Mouse (Mus musculus): ENCODE results near the gene Arl3.

Gene Arl3

DNA sequence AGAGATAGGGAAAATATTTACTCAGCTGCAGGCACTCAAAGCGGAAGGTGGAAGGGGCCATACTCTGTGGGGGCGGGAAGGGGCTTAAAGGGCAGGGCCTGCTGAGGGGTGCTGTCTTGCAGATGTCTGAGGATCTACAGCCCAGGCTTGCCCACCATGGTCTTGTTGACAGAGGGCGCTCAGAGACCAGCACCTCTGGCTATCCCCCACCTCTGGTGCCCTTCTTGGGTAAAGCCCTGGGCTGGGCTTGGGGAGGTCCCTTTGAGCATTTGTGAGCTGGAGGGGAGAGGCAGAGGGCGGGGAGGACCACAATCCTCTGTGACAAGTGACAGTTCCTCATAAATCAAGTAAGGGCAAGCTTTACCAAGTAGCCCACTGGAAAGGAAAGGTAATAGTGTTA lies 39.9 kb downstream of the Arl3 start:
- no peak for DNase-seq (ENCODE audit: low spot score)

DNA sequence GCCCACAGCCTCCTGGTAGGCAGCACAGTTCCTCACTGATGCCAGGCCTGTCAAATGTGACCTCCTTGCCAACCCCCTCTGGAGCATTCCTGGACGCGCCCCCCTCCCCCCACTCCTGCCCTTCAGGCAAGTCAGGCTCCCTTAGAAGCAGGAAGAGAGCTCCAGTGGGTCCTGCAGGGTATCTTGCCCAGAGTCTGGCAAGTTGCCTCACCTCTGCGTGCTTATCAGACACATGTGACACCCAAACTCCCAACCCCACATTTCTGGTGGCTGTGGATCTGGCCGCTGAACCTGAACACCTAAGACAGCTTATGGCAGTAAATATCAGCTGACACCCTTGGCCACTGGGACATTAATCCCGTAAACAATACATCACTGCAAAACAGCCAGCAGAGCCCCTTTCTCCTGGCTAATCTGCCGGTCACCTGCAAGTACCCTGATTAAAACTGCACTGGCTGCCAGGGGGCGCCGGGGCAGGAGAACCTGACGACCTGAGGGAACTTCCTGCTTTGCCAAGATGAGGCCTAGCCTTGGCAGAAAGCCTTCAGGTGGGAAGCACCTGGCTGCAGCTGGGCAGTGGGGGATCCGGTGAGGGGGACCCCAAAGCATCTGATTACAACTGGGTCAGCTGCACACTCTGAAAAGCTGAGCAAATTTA lies 40.8 kb downstream of the Arl3 start:
- DNase-seq (ENCODE audit: low spot score): no peak

- no peak for DNase-seq (ENCODE audit: low spot score)
Measured at GRCm38 (mm10) chr19:46531071-46532030, 41.6 kb downstream of the Arl3 start.

DNA sequence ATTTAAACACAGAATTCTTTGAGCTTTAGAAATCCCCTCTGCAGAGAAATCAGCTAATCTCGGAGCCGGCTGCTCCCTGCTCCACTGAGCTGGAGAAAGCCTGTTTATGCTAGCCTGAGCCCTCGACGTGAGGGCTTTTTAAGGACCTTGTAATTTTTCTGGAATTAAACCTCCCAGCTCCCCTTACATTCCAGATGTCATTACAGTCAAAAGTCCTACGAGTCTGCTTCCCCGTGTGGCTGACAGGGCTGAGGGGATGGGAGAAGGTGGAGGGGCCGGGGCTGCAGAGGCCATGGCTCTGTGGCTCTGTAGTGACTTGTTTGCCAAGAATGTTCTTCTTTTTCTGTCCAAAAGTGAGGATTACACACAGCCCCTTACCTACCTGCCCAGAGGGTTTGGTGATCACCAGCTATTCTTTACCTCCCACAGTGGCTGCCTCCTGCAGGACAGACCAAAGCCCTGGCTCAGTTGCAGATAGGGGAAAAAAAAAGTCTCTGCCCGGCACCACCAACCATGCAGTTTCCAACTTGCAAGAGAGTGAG lies 42.5 kb downstream of the Arl3 start:
- DNase-seq (ENCODE audit: low spot score): no peak

- DNase-seq (ENCODE audit: low spot score): no peak
Measured at GRCm38 (mm10) chr19:46529601-46530448, 43.2 kb downstream of the Arl3 start.

- DNase-seq (ENCODE audit: low spot score): no peak
Measured at GRCm38 (mm10) chr19:46528529-46529213, 44.3 kb downstream of the Arl3 start.

DNA sequence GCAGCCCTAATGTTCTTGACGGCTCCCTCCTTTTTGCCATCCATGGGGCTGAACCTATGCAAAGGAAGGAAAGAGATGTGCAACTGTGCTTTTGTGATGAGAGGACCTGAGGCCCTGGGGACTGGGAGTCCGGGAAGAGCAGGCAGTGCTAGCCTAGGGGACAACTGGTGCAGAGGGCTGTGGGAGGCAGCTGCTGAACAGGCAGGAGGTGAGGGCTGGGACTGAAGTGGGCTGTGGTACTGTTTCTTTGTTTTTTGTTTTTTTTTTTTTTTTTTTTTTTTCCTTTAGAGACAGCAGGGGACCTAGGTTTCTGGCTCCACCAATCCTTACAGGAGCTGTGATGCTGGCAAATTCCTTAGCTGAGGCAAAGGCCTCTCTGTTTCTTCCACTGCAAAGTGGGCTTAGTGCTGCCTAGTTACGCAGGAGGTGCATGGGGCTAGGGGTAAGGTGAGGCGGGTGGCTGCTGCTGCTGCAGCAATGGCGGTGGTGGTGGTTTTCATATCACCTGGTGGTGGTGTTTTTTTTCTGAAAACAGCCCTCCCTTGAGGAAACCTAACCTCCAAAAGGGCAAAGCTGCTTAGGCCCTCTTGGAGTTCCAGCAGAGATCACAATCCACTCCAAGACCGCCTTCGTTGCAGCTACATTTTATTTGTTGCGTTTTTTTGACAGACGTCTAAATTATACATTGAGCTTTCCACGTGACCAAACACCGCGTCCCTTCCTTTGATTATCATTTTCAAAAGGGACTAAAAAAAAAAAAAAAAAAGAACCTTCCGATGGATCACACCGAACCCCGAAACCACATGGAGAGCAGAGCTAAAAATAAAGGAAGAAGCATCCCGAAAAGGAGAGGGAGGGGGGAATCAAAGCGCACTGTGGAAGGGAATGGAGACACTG lies 45.1 kb downstream of the Arl3 start:
- DNase-seq (ENCODE audit: low spot score): no peak

- no peak for DNase-seq (ENCODE audit: low spot score)
Measured at GRCm38 (mm10) chr19:46525691-46526631, 47.0 kb downstream of the Arl3 start.

DNA sequence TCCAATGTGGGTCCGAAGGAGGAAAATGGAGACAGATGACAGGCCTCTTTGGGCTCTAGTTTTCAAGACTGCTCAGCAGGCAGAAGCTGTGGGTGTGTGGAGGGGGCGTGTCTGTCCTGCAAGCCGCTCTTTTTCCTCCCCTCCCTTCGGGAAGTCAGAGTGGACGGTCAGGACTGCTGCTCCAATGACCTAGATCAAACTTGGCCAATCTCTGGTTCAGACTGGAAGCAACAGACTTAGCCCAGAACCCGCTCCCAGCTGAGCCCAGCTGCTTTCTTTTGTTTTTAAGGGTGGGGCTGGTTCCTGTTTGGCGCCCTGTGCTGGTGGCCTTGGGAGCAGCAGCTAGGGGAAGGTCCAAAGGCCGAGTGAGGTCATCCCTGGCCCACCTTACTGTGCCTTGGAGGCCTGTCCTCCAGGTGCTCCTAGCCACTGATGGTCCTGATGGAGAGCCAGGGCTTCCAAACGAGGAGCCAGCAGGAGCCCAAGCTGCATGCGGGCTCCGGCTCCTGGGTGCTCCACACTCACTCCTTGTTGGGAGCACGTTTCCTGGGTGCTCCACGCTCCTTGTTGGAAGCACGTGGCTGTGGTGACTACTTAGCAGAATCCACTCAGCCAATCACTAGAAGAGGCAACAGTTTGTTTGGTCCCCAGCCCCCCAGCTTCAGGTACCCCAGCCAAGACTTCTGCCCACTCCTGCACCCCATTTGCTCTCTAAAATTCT lies 48.2 kb downstream of the Arl3 start:
- no peak for DNase-seq (ENCODE audit: low spot score)

GRCm38 (mm10) chr19:46524152-46524544 lies 48.9 kb downstream of the Arl3 start:
- DNase-seq (ENCODE audit: low spot score): no peak

DNA sequence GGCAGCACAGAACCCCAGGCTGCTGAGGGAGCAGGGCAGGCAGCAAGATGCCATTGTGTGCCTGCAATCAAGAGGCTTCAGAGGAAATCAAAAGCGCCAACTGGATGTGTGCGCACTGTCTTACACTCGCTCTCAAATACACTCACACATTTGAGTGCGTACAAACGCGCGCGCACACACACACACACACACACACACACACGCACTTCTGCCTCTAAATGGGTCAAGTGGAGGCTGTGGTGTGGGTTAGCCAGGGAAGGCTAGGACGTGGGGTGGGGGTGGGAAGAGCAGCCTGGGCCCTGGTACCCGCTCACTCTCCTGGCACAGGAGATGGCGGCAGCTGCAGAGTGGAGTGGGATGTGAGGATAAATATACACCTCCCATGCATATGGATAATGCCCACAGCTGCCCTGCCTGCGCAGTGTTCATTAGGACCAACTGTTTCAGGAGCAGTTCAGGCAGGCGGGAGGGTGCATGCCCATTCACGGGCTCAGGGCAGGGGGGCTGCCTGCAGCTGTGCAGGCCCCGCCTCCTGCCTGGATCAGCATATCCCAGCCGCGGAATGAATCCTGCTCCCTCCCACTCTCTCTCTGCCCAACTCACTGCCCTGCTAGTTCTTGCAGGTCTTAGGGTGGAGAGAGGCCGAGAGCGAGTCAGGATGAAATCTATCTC lies 49.4 kb downstream of the Arl3 start:
- DNase-seq (ENCODE audit: low spot score): peak; percentile 74

DNA sequence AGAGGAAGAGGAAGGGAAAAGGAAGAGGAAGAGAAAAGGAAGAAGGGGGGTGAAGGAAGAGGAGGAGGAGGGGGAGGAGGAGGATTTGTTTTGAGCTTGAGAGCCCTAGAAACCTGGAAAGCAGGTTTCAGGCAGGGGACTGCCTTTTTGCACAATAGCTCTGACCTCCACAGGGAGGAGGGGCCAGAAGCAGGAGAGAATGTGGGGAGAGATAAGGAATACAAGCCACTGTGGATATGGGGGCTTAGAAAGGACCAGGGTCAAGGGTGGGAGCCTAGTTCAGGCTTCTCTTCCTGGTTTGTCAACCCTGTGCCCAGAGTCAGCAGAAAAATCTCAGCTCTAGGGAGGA lies 49.9 kb downstream of the Arl3 start:
- DNase-seq (ENCODE audit: low spot score): no peak

GRCm38 (mm10) chr19:46522433-46523044 lies 50.5 kb downstream of the Arl3 start:
- DNase-seq (ENCODE audit: low spot score): no peak

DNA sequence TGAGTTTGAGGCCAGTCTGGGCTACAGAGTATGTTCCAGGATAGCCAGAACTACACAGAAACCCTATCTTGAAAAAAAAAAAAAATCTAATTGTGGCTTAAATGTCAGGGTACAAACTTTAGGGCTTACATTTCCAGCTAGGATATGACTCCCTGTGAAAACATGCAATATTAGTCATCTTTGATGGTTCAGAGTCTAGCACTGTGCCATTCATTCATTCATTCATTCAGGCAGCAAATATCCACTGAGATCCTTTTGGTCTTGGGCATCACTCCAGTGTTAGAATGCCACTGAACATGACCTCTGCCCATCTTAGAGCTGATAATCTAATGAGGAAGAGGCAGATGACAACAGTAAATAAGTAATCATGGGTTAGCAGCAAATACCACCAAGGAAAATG lies 51.3 kb downstream of the Arl3 start:
- no peak for DNase-seq (ENCODE audit: low spot score)

- no peak for DNase-seq (ENCODE audit: low spot score)
Measured at GRCm38 (mm10) chr19:46518828-46519621, 54.0 kb downstream of the Arl3 start.

DNA sequence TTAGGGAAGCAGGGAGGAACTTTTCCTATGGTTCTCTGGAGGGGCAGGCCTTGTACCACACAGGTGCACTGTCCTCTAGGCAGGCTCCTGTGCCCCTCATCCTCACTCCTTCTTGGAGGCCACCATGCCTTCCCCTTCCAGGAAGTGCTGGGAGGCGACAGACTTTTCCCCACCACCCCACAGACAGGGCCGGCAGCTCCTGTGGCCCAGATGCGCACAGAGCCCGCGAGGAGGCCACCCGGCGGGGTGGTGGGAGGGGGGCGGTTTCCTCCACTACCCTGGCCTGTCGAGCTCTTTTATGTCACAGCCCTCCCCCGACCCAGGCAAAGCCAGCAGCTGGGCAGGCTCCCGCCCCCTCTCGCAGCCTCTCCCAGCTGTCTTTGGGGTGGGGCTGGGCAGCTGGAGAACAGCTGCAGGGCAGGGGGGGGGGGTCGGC lies 54.6 kb downstream of the Arl3 start:
- no peak for DNase-seq (ENCODE audit: low spot score)

Data from left cerebral cortex, adult 11 months (tissue).